Mouse (Mus musculus) activated CD4-positive, CD25-positive, alpha-beta regulatory T cell, adult 9 weeks (primary cell): Measurements from ENCODE around the gene Cct5. TPM values are rescaled to one million over a fixed set of nuclear protein-coding genes. Genes with fewer than 3 reads are reported as not detected.

ENCODE experiments used
- polyA plus RNA-seq: library from polyadenylated mRNA; unstranded; fragments of 100-300 nt; shearing (Covaris generic); gene quantifications from one replicate; pipeline ENCODE4 v1.2.1, GENCODE M21; 2017

Cct5 gene
- 402 TPM for polyA plus RNA-seq

DNA sequence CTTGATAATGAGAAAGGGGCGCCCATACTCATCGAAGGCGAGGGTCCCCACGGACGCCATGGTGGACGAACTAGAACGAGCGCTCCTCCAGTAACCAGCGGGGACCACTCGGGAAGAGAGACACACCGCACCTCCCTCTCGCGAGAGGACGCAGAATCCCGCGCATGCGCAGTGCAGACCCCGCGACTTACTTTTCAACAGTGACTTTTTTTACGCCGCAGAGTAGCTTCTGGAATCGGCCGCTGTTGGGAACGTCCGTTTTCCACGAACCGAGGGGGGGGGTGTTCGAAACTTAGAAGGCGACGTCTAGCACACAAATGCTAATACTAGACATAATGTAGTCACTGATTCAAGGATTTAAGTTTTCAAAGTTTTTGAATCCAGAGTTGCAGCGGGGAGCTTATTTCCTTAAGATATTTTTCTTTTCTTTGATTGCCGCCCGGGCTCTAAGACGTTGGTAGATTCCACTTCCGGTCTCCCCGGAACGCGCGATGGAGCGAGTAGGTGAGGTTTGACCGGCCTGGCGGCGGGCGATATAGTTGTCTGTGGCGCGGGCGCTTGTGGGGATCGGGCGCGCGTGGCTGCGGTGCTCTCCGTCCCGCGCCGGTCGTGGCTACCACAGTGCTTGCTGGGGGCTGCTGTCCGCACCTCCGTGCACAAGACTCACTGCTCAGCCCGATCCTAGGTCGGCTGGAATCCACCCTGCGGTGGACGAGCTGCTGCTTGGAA, at the start of gene Cct5, which contains the start of gene Fam173b:
TSS of gene Cct5 (minus strand) at position 159 of the 729 bp plus-strand sequence.
TSS of gene Fam173b (plus strand) at position 207 of the 729 bp plus-strand sequence.

GRCm38 (mm10) chr15:31565184-31565583, 36.4 kb downstream of the Cct5 start, which contains the start of gene Cmbl:
TSS of gene Cmbl (plus strand) at chr15:31565389.

Other genes with a start within 250 kb of the Cct5 start
- gene Ankrd33b, start 234.1 kb downstream of the Cct5 start, polyA plus RNA-seq: not detected
- gene Ropn1l, start 148.1 kb downstream of the Cct5 start, polyA plus RNA-seq: 1.1 TPM
- 8.7 TPM for gene March6, start 70.8 kb downstream of the Cct5 start, polyA plus RNA-seq
- gene Cmbl, start 36.4 kb downstream of the Cct5 start, polyA plus RNA-seq: 0.32 TPM
- gene Fam173b, start within 50 bp of the Cct5 start, polyA plus RNA-seq: 19.0 TPM